Mouse (Mus musculus) mesoderm, embryonic 11.5 days (tissue): ENCODE data around the gene Wdr78.
A peak's percentile ranks its signal among the peaks of the same experiment; 100 is the strongest.

Source experiments
- DNase-seq: peaks from one replicate; pipeline ENCODE4 v3.0.0-alpha.2; 2012; ENCODE audit warnings: low read depth, low spot score

The Wdr78 gene

GRCm38 (mm10) chr4:103114184-103115111 is at the start of gene Wdr78, which contains the start of gene Mier1:
Wdr78 (minus strand) TSS chr4:103114555.
Mier1 (plus strand) TSS chr4:103114390.
- DNase-seq = peak; percentile 98

GRCm38 (mm10) chr4:103158781-103159180 is 44.4 kb upstream of the Wdr78 start:
- no peak for DNase-seq

- DNase-seq = no peak
These were observed 37.6 kb upstream of the Wdr78 start for GRCm38 (mm10) chr4:103151946-103152345.

- DNase-seq = peak; percentile 66
These were observed 32.0 kb upstream of the Wdr78 start for GRCm38 (mm10) chr4:103146339-103146738.

GRCm38 (mm10) chr4:103136946-103137345 is 22.6 kb upstream of the Wdr78 start:
- no peak for DNase-seq

GRCm38 (mm10) chr4:103126533-103126932 is 12.2 kb upstream of the Wdr78 start:
- no peak for DNase-seq

- no peak for DNase-seq
These were observed 9.3 kb upstream of the Wdr78 start for GRCm38 (mm10) chr4:103123606-103124005.

GRCm38 (mm10) chr4:103123086-103123485 is 8.7 kb upstream of the Wdr78 start:
- DNase-seq = no peak

- no peak for DNase-seq
These were observed 6.6 kb upstream of the Wdr78 start for GRCm38 (mm10) chr4:103120874-103121389.

GRCm38 (mm10) chr4:103120395-103120794 is 6.0 kb upstream of the Wdr78 start:
- DNase-seq = no peak

- DNase-seq = no peak
These were observed 5.7 kb upstream of the Wdr78 start for GRCm38 (mm10) chr4:103120028-103120384.

GRCm38 (mm10) chr4:103119229-103120027 is 5.1 kb upstream of the Wdr78 start:
- DNase-seq = peak; percentile 81

- DNase-seq = no peak
These were observed 4.5 kb upstream of the Wdr78 start for GRCm38 (mm10) chr4:103118888-103119228.

GRCm38 (mm10) chr4:103113402-103113801 is 953 bp downstream of the Wdr78 start:
- no peak for DNase-seq

- DNase-seq = no peak
These were observed 1.7 kb downstream of the Wdr78 start for GRCm38 (mm10) chr4:103112651-103113050.

- DNase-seq = no peak
These were observed 15.8 kb downstream of the Wdr78 start for GRCm38 (mm10) chr4:103098532-103098931.

- no peak for DNase-seq
These were observed 18.4 kb downstream of the Wdr78 start for GRCm38 (mm10) chr4:103095921-103096320.

GRCm38 (mm10) chr4:103085237-103085636 is 29.1 kb downstream of the Wdr78 start:
- DNase-seq = no peak

- DNase-seq = peak; percentile 12
These were observed 43.7 kb downstream of the Wdr78 start for GRCm38 (mm10) chr4:103070631-103071030.

- no peak for DNase-seq
These were observed 46.3 kb downstream of the Wdr78 start for GRCm38 (mm10) chr4:103067906-103068655.

- no peak for DNase-seq
These were observed 49.4 kb downstream of the Wdr78 start for GRCm38 (mm10) chr4:103064976-103065375.

GRCm38 (mm10) chr4:103064421-103064820 is 49.9 kb downstream of the Wdr78 start:
- no peak for DNase-seq
